Mouse (Mus musculus) kidney, embryonic 14.5 days (tissue): ENCODE results near the gene Pla2g2f. TPM values are rescaled to one million over a fixed set of nuclear protein-coding genes. Genes with fewer than 3 reads are reported as not detected.

Source experiments
- ATAC-seq: fragments of 200-750 bp; cut with Nextera tagmentation; 2 replicates; pipeline ENCODE4 v1.8.0; 2017; ENCODE audit warnings: moderate number of reproducible peaks, mild to moderate bottlenecking, moderate TSS enrichment, moderate library complexity; ENCODE audit not compliant: low FRiP score, low TSS enrichment
- H3K27ac ChIP-seq: fragments of 300-500 bp; sonication (generic); 2 replicates; pipeline ENCODE4 v1.5.1; 2014; ENCODE audit warnings: low read depth, mild to moderate bottlenecking, low read length, moderate library complexity, mixed read lengths
- H3K27me3 ChIP-seq: fragments of 300-500 bp; sonication (generic); 2 replicates; pipeline ENCODE4 v1.6.1; 2014; ENCODE audit warnings: mild to moderate bottlenecking, low read length; ENCODE audit not compliant: control insufficient read depth, insufficient read depth
- H3K36me3 ChIP-seq: fragments of 300-500 bp; sonication (generic); 2 replicates; pipeline ENCODE4 v1.6.1; 2014; ENCODE audit warnings: low read length, mixed read lengths; ENCODE audit not compliant: control insufficient read depth, insufficient read depth
- H3K4me1 ChIP-seq: fragments of 300-500 bp; sonication (generic); 2 replicates; pipeline ENCODE4 v1.6.1; 2014; ENCODE audit warnings: low read length, mixed read lengths; ENCODE audit not compliant: control insufficient read depth, insufficient read depth
- H3K4me2 ChIP-seq: fragments of 300-500 bp; sonication (generic); replicated peaks from 2 replicates; pipeline ENCODE4 v1.6.1; 2014; ENCODE audit warnings: low read depth, mild to moderate bottlenecking, low read length
- H3K4me3 ChIP-seq: fragments of 300-500 bp; sonication (generic); 2 replicates; pipeline ENCODE4 v1.5.1; 2014; ENCODE audit warnings: mild to moderate bottlenecking, low read length
- H3K9ac ChIP-seq: fragments of 300-500 bp; sonication (generic); 2 replicates; pipeline ENCODE4 v1.6.1; 2014; ENCODE audit warnings: low read depth, mild to moderate bottlenecking, low read length, moderate library complexity
- H3K9me3 ChIP-seq: fragments of 300-500 bp; sonication (generic); 2 replicates; pipeline ENCODE4 v1.6.1; 2016; ENCODE audit warnings: low read length; ENCODE audit not compliant: control insufficient read depth
- WGBS: fragments of 180-500 bp; shearing (Covaris S2); extraction: QIAGEN DNeasy Blood & Tissue Kit; methylation state at CpG from one replicate; pipeline ENCODE4 v1.1.7; 2014; 5-methylcytosine and 5-hydroxymethylcytosine counted together
- polyA plus RNA-seq: library from polyadenylated mRNA; unstranded; fragments of >200 nt; fragmentation: Nextera tagmentation; extraction: Ambion mirVana; gene quantifications from 2 replicates; pipeline ENCODE4 v1.2.1, GENCODE M21; 2014

Gene Pla2g2f
- polyA plus RNA-seq, 1 experiment from 2014 or later: not detected

GRCm38 (mm10) chr4:138752603-138753002 lies 4.8 kb downstream of the Pla2g2f start:
- 87% methylated on average over 6 of the region's 6 CpGs for WGBS
- Histone ChIP-seq H3K9ac (no peak overlapping the region), H3K36me3 (no peaks in the 10 kb centered on the region), H3K27ac (no peak overlapping the region), H3K4me2 (no peak overlapping the region), H3K4me3 (no peak overlapping the region), H3K9me3 (no peaks in the 10 kb centered on the region), H3K4me1 (no peaks in the 10 kb centered on the region), H3K27me3 (no peaks in the 10 kb centered on the region)
- ATAC-seq: no peak

GRCm38 (mm10) chr4:138748369-138749072 lies 8.9 kb downstream of the Pla2g2f start:
- Histone ChIP-seq H3K36me3 (no peaks in the 10 kb centered on the region), H3K27me3 (no peaks in the 10 kb centered on the region), H3K27ac (no peak overlapping the region), H3K9me3 (no peaks in the 10 kb centered on the region), H3K4me1 (peaks cover 6% of the 10 kb centered on the region; the same call in 1 of the 2 replicates), H3K4me2 (no peak overlapping the region), H3K4me3 (no peak overlapping the region), H3K9ac (no peak overlapping the region)
- 56% methylated on average over 8 of the region's 8 CpGs for WGBS
- ATAC-seq: peak; percentile 44; the same call in 1 of the 2 replicates

GRCm38 (mm10) chr4:138747851-138748250 lies 9.6 kb downstream of the Pla2g2f start:
- no peak overlapping the region for H3K4me3 ChIP-seq
- H3K4me1 ChIP-seq: peaks cover 6% of the 10 kb centered on the region; the same call in 1 of the 2 replicates
- no peaks in the 10 kb centered on the region for H3K27me3 ChIP-seq
- H3K36me3 ChIP-seq: no peaks in the 10 kb centered on the region
- H3K9ac ChIP-seq: no peak overlapping the region
- no peaks in the 10 kb centered on the region for H3K9me3 ChIP-seq
- no peak overlapping the region for H3K4me2 ChIP-seq
- H3K27ac ChIP-seq: no peak overlapping the region
- WGBS: 65% methylated on average over 10 of the region's 10 CpGs
- no peak for ATAC-seq

- no peaks in the 10 kb centered on the region for H3K9me3 ChIP-seq
- H3K4me2 ChIP-seq: no peak overlapping the region
- no peak overlapping the region for H3K9ac ChIP-seq
- no peak overlapping the region for H3K27ac ChIP-seq
- H3K27me3 ChIP-seq: no peaks in the 10 kb centered on the region
- no peak overlapping the region for H3K4me3 ChIP-seq
- no peak for ATAC-seq
- H3K4me1 ChIP-seq: peaks cover 6% of the 10 kb centered on the region; the same call in 1 of the 2 replicates
- WGBS: 91% methylated on average over 9 of the region's 9 CpGs
- H3K36me3 ChIP-seq: no peaks in the 10 kb centered on the region
Measured at GRCm38 (mm10) chr4:138746866-138747265, 10.6 kb downstream of the Pla2g2f start.

GRCm38 (mm10) chr4:138745884-138746283 lies 11.5 kb downstream of the Pla2g2f start:
- H3K9ac ChIP-seq: no peak overlapping the region
- 45% methylated on average over 4 of the region's 4 CpGs for WGBS
- H3K4me1 ChIP-seq: peaks cover 6% of the 10 kb centered on the region; the same call in 1 of the 2 replicates
- ATAC-seq: peak; percentile 76
- no peak overlapping the region for H3K4me2 ChIP-seq
- H3K36me3 ChIP-seq: no peaks in the 10 kb centered on the region
- no peak overlapping the region for H3K27ac ChIP-seq
- no peaks in the 10 kb centered on the region for H3K9me3 ChIP-seq
- no peak overlapping the region for H3K4me3 ChIP-seq
- H3K27me3 ChIP-seq: no peaks in the 10 kb centered on the region

GRCm38 (mm10) chr4:138739136-138739851 lies 18.1 kb downstream of the Pla2g2f start:
- Histone ChIP-seq H3K36me3 (no peaks in the 10 kb centered on the region), H3K9ac (no peak overlapping the region), H3K9me3 (no peaks in the 10 kb centered on the region), H3K4me3 (no peak overlapping the region), H3K4me1 (peaks cover 8% of the 10 kb centered on the region), H3K27ac (no peak overlapping the region), H3K27me3 (no peaks in the 10 kb centered on the region), H3K4me2 (no peak overlapping the region)
- ATAC-seq: peak; percentile 50; the same call in 1 of the 2 replicates
- 17% methylated on average over 7 of the region's 7 CpGs for WGBS

- no peaks in the 10 kb centered on the region for H3K9me3 ChIP-seq
- no peak for ATAC-seq
- H3K27ac ChIP-seq: no peak within 1 kb of the TSS
- H3K4me3 ChIP-seq: no peak within 1 kb of the TSS
- H3K27me3 ChIP-seq: no peaks in the 10 kb centered on the region
- 69% methylated on average over 7 of the region's 7 CpGs for WGBS
- no peaks in the 10 kb centered on the region for H3K36me3 ChIP-seq
- peaks cover 11% of the 10 kb centered on the region for H3K4me1 ChIP-seq
- no peak within 1 kb of the TSS for H3K4me2 ChIP-seq
- no peak within 1 kb of the TSS for H3K9ac ChIP-seq
Measured at GRCm38 (mm10) chr4:138737031-138737430, 20.4 kb downstream of the Pla2g2f start, which contains the start of gene Ubxn10. Gene Ubxn10, minus strand, starts transcription at chr4:138737167.

GRCm38 (mm10) chr4:138734863-138735262 lies 22.6 kb downstream of the Pla2g2f start:
- Histone ChIP-seq H3K27me3 (no peaks in the 10 kb centered on the region), H3K4me2 (no peak overlapping the region), H3K4me3 (no peak overlapping the region), H3K9ac (no peak overlapping the region), H3K36me3 (no peaks in the 10 kb centered on the region), H3K4me1 (peaks cover 11% of the 10 kb centered on the region), H3K27ac (no peak overlapping the region), H3K9me3 (no peaks in the 10 kb centered on the region)
- ATAC-seq: no peak
- WGBS: 96% methylated on average over 4 of the region's 4 CpGs

GRCm38 (mm10) chr4:138734105-138734504 lies 23.3 kb downstream of the Pla2g2f start:
- H3K36me3 ChIP-seq: no peaks in the 10 kb centered on the region
- H3K4me3 ChIP-seq: no peak overlapping the region
- H3K4me2 ChIP-seq: no peak overlapping the region
- no peaks in the 10 kb centered on the region for H3K9me3 ChIP-seq
- H3K4me1 ChIP-seq: peaks cover 15% of the 10 kb centered on the region
- no peak overlapping the region for H3K9ac ChIP-seq
- H3K27me3 ChIP-seq: no peaks in the 10 kb centered on the region
- WGBS: 43% methylated on average over 7 of the region's 7 CpGs
- no peak overlapping the region for H3K27ac ChIP-seq
- ATAC-seq: no peak
